Mouse (Mus musculus): Measurements from ENCODE around the gene Rflnb.

GRCm38 (mm10) chr11:76026527-76027138, 949 bp downstream of the Rflnb start:
- TF ChIP-seq HCFC1 (IDR thresholded peaks at IDR 0.05; ENCODE audit: borderline replicate concordance, insufficient read depth, low read length) (no peak), ZNF384 (IDR thresholded peaks at IDR 0.05; ENCODE audit: low read depth, low read length) (no peak), MAFK (IDR thresholded peaks at IDR 0.05; ENCODE audit: insufficient read depth, low read depth, low read length) (no peak)
